Mouse (Mus musculus): Measurements from ENCODE around the gene Nudt4. TPM values are rescaled to one million over a fixed set of nuclear protein-coding genes. Genes with fewer than 3 reads are reported as not detected.

Gene Nudt4
- total and polyA plus RNA-seq, 3 experiments = 21.1 to 35.7 TPM; not detected in 1

- TF ChIP-seq UBTF (IDR thresholded peaks at IDR 0.05; ENCODE audit: borderline replicate concordance, insufficient read depth, low read depth, low read length) (no peak), ZNF384 (IDR thresholded peaks at IDR 0.05; ENCODE audit: low read depth, low read length) (no peak), POLR2A (IDR thresholded peaks at IDR 0.05; ENCODE audit: control insufficient read depth in 1 of 2, insufficient read depth in 1 of 2, low read depth in 1 of 2, low read length in 2 of 2, poor library complexity in 1 of 2) (no peak), TCF12 (IDR thresholded peaks at IDR 0.05; ENCODE audit: low read depth, low read length) (no peak), BHLHE40 (IDR thresholded peaks at IDR 0.05; ENCODE audit: borderline replicate concordance, low read depth, low read length) (no peak), NELFE (IDR thresholded peaks at IDR 0.05; ENCODE audit: low read depth, low read length) (no peak), NRF1 (IDR thresholded peaks at IDR 0.05; ENCODE audit: insufficient read depth, low read depth, low read length, poor library complexity, severe bottlenecking) (no peak), SIN3A (IDR thresholded peaks at IDR 0.05; ENCODE audit: low read length) (no peak), EP300 (IDR thresholded peaks at IDR 0.05; ENCODE audit: low read depth in 1 of 2, low read length in 2 of 2) (no peak), CHD1 (IDR thresholded peaks at IDR 0.05; ENCODE audit: low read depth, low read length) (no peak), E2F4 (IDR thresholded peaks at IDR 0.05; ENCODE audit: borderline replicate concordance, low read depth, low read length) (no peak), ZKSCAN1 (IDR thresholded peaks at IDR 0.05; ENCODE audit: low read depth, low read length) (no peak), SMC3 (IDR thresholded peaks at IDR 0.05; ENCODE audit: low read depth, low read length) (no peak), POLR2AphosphoS5 (IDR thresholded peaks at IDR 0.05; ENCODE audit: borderline replicate concordance, low read depth, low read length) (no peak), JUND (IDR thresholded peaks at IDR 0.05; ENCODE audit: low read depth, low read length) (no peak), RAD21 (IDR thresholded peaks at IDR 0.05; ENCODE audit: low read depth, low read length) (no peak), MAZ (IDR thresholded peaks at IDR 0.05; ENCODE audit: low read depth, low read length) (no peak)
- Histone ChIP-seq H3K36me3 (ENCODE audit: control insufficient read depth in 1 of 2, insufficient read depth in 2 of 2, low read length in 2 of 2) (peaks cover 6 to 20% of the 10 kb centered on the region in 2 experiments), H3K9ac (ENCODE audit: control insufficient read depth, low read depth, low read length, poor library complexity, severe bottlenecking) (no peak overlapping the region), H3K27me3 (ENCODE audit: control insufficient read depth in 1 of 2, insufficient read depth in 2 of 2, low read length in 2 of 2) (no peaks in the 10 kb centered on the region), H3K4me3 (ENCODE audit: control insufficient read depth in 1 of 2, insufficient read depth in 1 of 2, low read depth in 2 of 2, low read length in 2 of 2) (no peak overlapping the region), H3K9me3 (replicated peaks; ENCODE audit: insufficient read depth, low read length) (no peaks in the 10 kb centered on the region), H3K27ac (ENCODE audit: control insufficient read depth, low read depth, low read length) (no peak overlapping the region), H3K4me1 (ENCODE audit: control insufficient read depth in 1 of 2, insufficient read depth in 2 of 2, low read length in 2 of 2) (peaks cover 4 to 7% of the 10 kb centered on the region in 2 experiments; a peak in 3 of 4 replicates), H3K79me2 (ENCODE audit: control insufficient read depth, insufficient read depth, low read length, poor library complexity) (peaks cover 81% of the 10 kb centered on the region)
- no peak for DNase-seq (ENCODE audit: low read depth, low spot score)
These were observed 37.3 kb downstream of the Nudt4 start for GRCm38 (mm10) chr10:95526495-95527122.

- no peak for TF ChIP-seq TBP (IDR thresholded peaks at IDR 0.05; ENCODE audit: low read depth, low read length)
- TF ChIP-seq TCF12 (IDR thresholded peaks at IDR 0.05; ENCODE audit: low read depth, low read length) = no peak
- TF ChIP-seq POLR2AphosphoS2 (IDR thresholded peaks at IDR 0.05; ENCODE audit: low read length) = no peak
- TF ChIP-seq TAL1 (IDR thresholded peaks at IDR 0.05; ENCODE audit: low read length) = no peak
- no peak for TF ChIP-seq CTCF (IDR thresholded peaks at IDR 0.05 in 2 of 3, conservative IDR thresholded peaks at IDR 0.05 in 1 of 3; ENCODE audit: control insufficient read depth in 1 of 3, insufficient read depth in 1 of 3, low read depth in 2 of 3, low read length in 3 of 3, poor library complexity in 1 of 3, severe bottlenecking in 1 of 3)
- TF ChIP-seq RAD21 (IDR thresholded peaks at IDR 0.05; ENCODE audit: low read depth, low read length) = no peak
- no peak for TF ChIP-seq CHD1 (IDR thresholded peaks at IDR 0.05; ENCODE audit: low read depth, low read length)
- no peak for TF ChIP-seq SIN3A (IDR thresholded peaks at IDR 0.05; ENCODE audit: low read length)
- TF ChIP-seq SMC3 (IDR thresholded peaks at IDR 0.05; ENCODE audit: low read depth, low read length) = no peak
- TF ChIP-seq GABPA (IDR thresholded peaks at IDR 0.05; ENCODE audit: low read depth, low read length) = no peak
- no peak for TF ChIP-seq NELFE (IDR thresholded peaks at IDR 0.05; ENCODE audit: low read depth, low read length)
- no peak overlapping the region for H3K9ac ChIP-seq (ENCODE audit: control insufficient read depth, low read depth, low read length, poor library complexity, severe bottlenecking)
- peaks cover 4 to 7% of the 10 kb centered on the region in 2 experiments; a peak in 2 of 4 replicates for H3K4me1 ChIP-seq (ENCODE audit: control insufficient read depth in 1 of 2, insufficient read depth in 2 of 2, low read length in 2 of 2)
- no peak for DNase-seq (ENCODE audit: low read depth, low spot score)
- H3K36me3 ChIP-seq (ENCODE audit: control insufficient read depth in 1 of 2, insufficient read depth in 2 of 2, low read length in 2 of 2) = peaks cover 6 to 21% of the 10 kb centered on the region in 2 experiments
- H3K9me3 ChIP-seq (replicated peaks; ENCODE audit: insufficient read depth, low read length) = no peaks in the 10 kb centered on the region
- H3K79me2 ChIP-seq (ENCODE audit: control insufficient read depth, insufficient read depth, low read length, poor library complexity) = peaks cover 81% of the 10 kb centered on the region
- no peak overlapping the region for H3K27ac ChIP-seq (ENCODE audit: control insufficient read depth, low read depth, low read length)
- H3K27me3 ChIP-seq (ENCODE audit: control insufficient read depth in 1 of 2, insufficient read depth in 2 of 2, low read length in 2 of 2) = no peaks in the 10 kb centered on the region
- no peak overlapping the region for H3K4me3 ChIP-seq (ENCODE audit: control insufficient read depth in 1 of 2, insufficient read depth in 1 of 2, low read depth in 2 of 2, low read length in 2 of 2)
These were observed 38.1 kb downstream of the Nudt4 start for GRCm38 (mm10) chr10:95525871-95526270.

Data from MEL (cell line).